Mouse (Mus musculus) cerebellum, adult 2 months (tissue): ENCODE results near the gene Ache. TPM values are rescaled to one million over a fixed set of nuclear protein-coding genes. Genes with fewer than 3 reads are reported as not detected.
"Not testable (repeated sequence)": the region's sequence is repeated elsewhere in the genome, so short reads cannot be mapped to it uniquely, and the experiment has no call there.

Source experiments
- DNase-seq, 2 experiments: peaks; one replicate each; pipeline ENCODE4 v3.0.0; 2021
- H3K27ac ChIP-seq: fragments of 200-500 bp; 2 replicates; pipeline ENCODE4 v1.5.1; 2012; ENCODE audit warnings: low read length, control low read depth, inconsistent platforms; ENCODE audit not compliant: insufficient read depth
- H3K27me3 ChIP-seq: fragments of 200-500 bp; 2 replicates; pipeline ENCODE4 v1.6.1; 2012; ENCODE audit warnings: inconsistent platforms, mild to moderate bottlenecking, low read length, moderate library complexity; ENCODE audit not compliant: control insufficient read depth, insufficient read depth
- H3K4me1 ChIP-seq: fragments of 200-500 bp; 2 replicates; pipeline ENCODE4 v1.6.1; 2011; ENCODE audit warnings: low read length; ENCODE audit not compliant: control insufficient read depth, insufficient read depth
- H3K4me3 ChIP-seq: fragments of 200-500 bp; replicated peaks from 2 replicates; pipeline ENCODE3; 2011; ENCODE audit warnings: mild to moderate bottlenecking, low read depth, low read length, control low read depth; ENCODE audit not compliant: insufficient read depth
- CTCF ChIP-seq: fragments of 200-500 bp; IDR thresholded peaks from 2 replicates; pipeline ENCODE4 v1.5.1; 2011; ENCODE audit warnings: low read depth, mild to moderate bottlenecking, control low read depth, low read length, moderate library complexity, borderline replicate concordance; ENCODE audit not compliant: insufficient read depth
- POLR2A ChIP-seq: fragments of 200-500 bp; IDR thresholded peaks from 2 replicates; pipeline ENCODE4 v1.6.1; 2011; ENCODE audit warnings: low read length, control low read depth, borderline replicate concordance; ENCODE audit not compliant: insufficient read depth
- WGBS: fragments of 180-500 bp; shearing (Covaris S2); methylation state at CpG from one replicate; pipeline ENCODE4 v1.1.7; 2018; 5-methylcytosine and 5-hydroxymethylcytosine counted together
- polyA plus RNA-seq: library from polyadenylated mRNA; depleted of rRNA; stranded (reverse); fragments of >200 nt; gene quantifications from 2 replicates; pipeline ENCODE4 v1.2.3, GENCODE M21; 2012; rRNA removed

Ache gene
- polyA plus RNA-seq, result 155 and 165 TPM in 2 replicates

DNA sequence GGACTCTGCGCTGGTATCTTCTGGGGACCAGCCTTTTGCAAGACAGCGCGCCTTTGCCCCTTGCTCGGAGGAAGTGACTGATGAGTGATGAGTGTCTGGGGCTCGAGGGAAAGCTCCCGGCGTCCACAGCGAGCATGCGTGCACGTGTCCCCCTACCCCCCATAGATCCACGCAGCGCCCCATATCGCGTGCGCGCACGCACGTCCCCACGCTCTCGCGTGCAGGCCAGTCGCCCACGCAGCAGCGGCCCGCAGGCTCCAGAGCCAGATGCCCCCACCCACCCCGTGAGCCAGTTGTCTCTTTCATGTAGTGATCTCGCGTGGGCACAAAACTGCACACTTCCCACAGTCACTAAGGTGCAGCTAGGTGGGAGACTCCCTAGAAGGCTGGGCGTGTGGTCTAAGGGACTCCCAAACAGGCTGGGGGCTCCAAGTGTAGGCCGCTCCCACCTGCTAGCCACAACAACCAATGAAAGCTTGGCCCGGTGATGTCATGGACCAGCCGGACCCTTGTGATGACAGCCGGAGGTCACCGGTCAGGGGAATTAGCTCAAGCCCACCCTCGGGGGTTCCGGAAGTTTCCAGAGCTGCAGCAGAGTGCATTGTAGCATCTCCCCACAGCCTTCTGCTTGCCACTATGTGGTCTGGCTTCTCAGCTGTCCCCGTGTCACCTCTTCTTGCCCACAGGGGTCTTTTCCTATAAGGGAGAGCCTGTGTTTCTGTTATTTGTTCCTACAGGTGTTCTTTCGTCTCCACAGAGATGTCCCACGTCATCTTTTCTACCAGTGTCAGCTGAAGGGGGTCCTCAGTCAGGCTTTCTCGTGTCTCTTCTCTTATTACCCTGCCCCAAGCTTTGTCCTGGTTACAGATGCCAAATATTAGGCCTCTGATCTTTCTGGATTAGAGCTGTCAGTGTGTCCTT, at the start of gene Ache:
TSS of gene Ache (plus strand) at position 488 of the 921 bp plus-strand sequence.
- peak; percentile 86 to 88 for DNase-seq
- H3K27ac ChIP-seq, result peak within 1 kb of the TSS; percentile 88
- H3K4me1 ChIP-seq, result peaks cover 13% of the 10 kb centered on the region; the same call in 1 of the 2 replicates
- WGBS, result under 1% methylated on average over 40 of the region's 40 CpGs
- H3K27me3 ChIP-seq, result no peaks in the 10 kb centered on the region
- H3K4me3 ChIP-seq, result peak within 1 kb of the TSS; percentile 78
- TF ChIP-seq POLR2A, result peak; percentile 59
- TF ChIP-seq CTCF, result no peak

DNA sequence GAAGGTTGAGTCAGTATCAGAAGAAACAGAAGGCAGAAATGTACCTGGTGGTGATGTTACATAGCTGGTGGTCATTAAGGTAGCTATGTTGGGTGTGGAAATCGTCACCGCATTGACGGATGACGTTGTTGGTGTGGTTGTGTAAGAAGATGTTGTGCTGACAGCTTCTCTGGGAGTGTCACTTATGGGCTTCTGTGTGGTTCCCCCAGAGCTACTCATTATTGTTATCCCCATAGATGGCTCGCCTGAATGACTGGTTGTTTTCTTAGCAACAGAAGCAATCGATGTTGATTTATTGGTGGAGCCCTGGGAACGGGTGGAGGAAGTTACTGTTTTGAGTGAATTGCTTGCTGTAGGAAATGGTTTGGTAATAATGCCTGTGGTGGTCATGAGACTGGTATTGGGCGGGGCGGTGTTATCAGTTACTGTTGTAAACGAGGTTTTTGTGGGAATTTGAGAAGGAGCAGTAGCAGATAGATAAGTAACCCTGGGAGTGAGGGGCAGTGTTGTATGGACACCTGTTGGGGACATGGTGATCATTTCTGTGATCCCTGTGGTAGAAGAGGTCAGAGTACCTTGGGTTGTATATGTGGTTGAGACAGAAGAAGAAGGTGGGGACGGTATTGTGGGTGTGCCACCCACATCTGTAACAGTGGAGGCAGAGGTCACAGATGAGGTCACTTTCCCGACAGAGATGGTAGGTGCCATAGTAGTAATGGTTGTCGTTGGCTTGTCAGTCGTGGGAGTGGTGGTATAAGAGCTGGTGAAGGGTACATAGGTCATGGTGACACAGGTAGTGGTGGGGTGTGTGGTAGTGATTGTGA, 23.2 kb upstream of the Ache start:
- 87% methylated on average over 14 of the region's 14 CpGs for WGBS
- H3K4me3 ChIP-seq, result no peak overlapping the region
- TF ChIP-seq POLR2A (no peak), CTCF (no peak)
- DNase-seq, result no peak
- no peak overlapping the region for H3K27ac ChIP-seq
- no peaks in the 10 kb centered on the region for H3K4me1 ChIP-seq
- no peaks in the 10 kb centered on the region for H3K27me3 ChIP-seq

DNA sequence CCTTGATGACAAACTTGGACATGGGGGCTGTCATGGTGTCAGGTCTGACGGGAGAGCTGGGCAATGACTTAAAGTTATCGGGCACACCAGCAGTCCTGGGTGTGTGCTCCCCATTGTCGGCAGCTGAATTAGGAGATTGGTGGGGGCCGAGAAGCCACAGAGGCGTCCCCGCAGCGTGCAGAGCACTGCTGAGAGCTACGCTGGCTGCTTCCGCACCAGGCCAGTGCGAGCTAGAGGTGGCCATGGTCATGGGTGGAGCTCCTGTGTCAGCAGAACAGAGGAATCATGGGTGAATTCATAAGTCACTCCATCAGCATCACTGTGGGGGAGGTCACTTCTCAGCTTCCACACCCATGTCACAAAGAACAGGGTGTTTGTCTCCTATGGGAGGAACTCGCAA, 22.5 kb upstream of the Ache start:
- Histone ChIP-seq H3K27ac (no peak overlapping the region), H3K4me1 (no peaks in the 10 kb centered on the region), H3K4me3 (no peak overlapping the region), H3K27me3 (no peaks in the 10 kb centered on the region)
- no peak for DNase-seq
- TF ChIP-seq POLR2A (no peak), CTCF (no peak)
- 86% methylated on average over 11 of the region's 11 CpGs for WGBS

DNA sequence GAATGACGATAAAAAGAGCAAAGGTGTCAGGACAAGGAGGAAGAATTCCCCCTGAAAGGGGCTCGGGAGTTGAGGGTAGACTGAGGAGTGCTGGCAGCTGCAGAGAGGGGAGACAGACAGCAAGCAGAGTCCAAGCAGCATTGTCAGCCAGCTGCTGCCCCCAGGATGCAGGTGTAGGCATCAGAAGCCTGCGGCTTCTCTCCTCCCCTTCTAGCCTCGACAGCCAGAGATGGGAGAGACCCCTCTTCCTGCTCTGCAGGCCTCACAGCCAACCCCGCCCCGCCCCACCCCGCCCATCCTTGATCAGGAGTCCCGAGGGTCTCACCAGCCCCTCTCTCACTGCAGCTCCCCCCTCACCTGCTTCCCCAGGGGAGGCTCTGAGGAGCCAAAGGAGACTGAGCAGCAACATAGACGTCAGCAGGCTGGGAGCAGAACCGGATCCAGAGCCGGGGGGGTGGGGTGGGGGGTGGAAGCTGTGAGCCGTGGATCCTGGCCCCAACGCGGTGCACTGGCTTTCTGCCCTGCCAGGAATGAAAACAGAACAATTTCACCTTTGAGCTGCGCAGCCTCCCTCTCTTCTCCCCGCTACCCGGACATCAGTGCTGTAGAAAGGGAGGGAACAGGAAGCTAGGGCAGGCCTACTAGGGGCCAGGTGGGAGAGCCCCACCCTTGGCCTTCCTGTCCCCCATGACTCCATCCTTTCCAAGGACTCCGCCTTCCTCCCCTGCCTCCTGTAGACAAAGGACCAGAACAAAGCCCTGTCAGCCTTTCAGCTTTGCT, 19.0 kb upstream of the Ache start:
- Histone ChIP-seq H3K27me3 (no peaks in the 10 kb centered on the region), H3K27ac (no peak overlapping the region), H3K4me3 (no peak overlapping the region), H3K4me1 (no peaks in the 10 kb centered on the region)
- TF ChIP-seq CTCF, result no peak
- TF ChIP-seq POLR2A, result no peak
- DNase-seq, result no peak
- 16% methylated on average over 18 of the region's 18 CpGs for WGBS

DNA sequence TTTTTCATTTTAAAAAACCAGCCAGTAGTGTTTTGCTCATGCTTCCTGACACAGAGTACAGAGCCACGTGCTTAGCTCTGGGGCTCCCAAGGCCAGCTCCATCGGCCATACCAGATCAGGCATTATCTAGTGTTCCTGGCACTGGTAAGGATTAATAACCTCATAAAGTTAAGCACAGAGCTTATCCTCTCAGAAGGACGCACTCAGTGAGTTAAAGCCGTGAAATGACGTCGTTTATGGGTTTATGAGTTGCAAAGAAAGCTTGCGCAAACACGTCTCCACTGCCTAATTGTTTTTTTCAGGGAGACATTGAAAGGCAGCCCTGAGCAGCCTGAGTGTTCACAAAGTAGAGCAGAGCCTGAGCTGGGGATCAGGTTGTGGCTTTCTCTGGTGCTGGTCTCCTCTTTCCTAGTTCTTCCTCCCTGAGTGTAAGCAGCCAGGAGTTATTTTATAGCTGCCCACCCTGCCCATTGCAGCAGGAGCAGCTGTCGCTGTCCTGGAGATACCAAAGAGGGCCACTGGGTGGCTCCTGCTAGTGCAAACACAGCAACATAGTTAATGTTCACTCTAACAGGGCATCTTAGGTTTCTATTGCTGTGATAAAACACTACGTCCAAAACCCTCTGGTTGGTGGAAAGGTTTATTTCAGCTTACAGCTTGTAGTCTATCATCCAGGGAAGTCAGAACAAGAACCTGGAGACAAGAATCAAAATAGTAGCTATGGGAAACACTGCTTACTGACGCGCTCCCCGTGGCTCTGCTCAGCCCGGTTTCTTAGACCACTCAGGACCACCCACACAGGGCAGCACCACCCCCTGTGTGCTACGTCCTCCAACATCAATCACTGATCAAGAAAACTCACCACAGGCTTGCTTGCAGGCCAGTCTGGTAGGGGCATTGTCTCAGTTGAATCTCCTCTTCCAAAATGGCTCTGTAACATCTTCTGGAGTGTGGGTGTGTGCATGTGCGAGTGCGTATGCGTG, 9.7 kb upstream of the Ache start:
- WGBS, result 41% methylated on average over 18 of the region's 18 CpGs
- Histone ChIP-seq H3K27me3 (no peaks in the 10 kb centered on the region), H3K4me3 (no peak overlapping the region), H3K4me1 (no peaks in the 10 kb centered on the region), H3K27ac (no peak overlapping the region)
- TF ChIP-seq POLR2A, result no peak
- peak; percentile 44; the same call in 1 of the 2 replicates for TF ChIP-seq CTCF
- no peak for DNase-seq

DNA sequence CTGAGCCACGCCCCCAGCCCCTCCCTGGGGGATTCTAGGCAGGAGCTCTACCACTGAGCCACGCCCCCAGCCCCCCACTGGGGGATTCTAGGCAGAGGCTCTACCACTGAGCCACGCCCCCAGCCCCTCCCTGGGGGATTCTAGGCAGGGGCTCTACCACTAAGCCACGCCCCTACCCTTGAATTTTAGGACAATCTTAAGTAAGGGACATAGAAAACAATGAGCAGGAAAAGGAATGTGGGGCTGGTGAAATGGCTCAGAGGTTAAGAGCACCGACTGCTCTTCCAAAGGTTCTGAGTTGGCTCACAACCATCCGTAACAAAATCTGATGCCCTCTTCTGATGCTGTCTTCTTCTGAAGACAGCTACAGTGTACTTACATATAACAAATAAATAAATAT, 2.9 kb upstream of the Ache start:
- not testable (repeated sequence) for H3K4me1 ChIP-seq, DNase-seq, H3K27ac ChIP-seq, H3K27me3 ChIP-seq, H3K4me3 ChIP-seq
- WGBS, result 74% methylated on average over 5 of the region's 6 CpGs
